Mouse (Mus musculus): ENCODE results near the gene Paxx. TPM values are rescaled to one million over a fixed set of nuclear protein-coding genes. Genes with fewer than 3 reads are reported as not detected.
A peak's percentile ranks its signal among the peaks of the same experiment; 100 is the strongest.
"Not testable (repeated sequence)": the region's sequence is repeated elsewhere in the genome, so short reads cannot be mapped to it uniquely, and the experiment has no call there.

The Paxx gene
- polyA plus RNA-seq, 1 experiment from 2014 or later: 17.4 TPM

- H3K4me1 ChIP-seq: peaks cover 48% of the 10 kb centered on the region
- no peak overlapping the region; the same call in 1 of the 2 replicates for H3K27ac ChIP-seq (replicated peaks)
- peaks cover 24% of the 10 kb centered on the region for H3K36me3 ChIP-seq
- no peak for DNase-seq (ENCODE audit: low spot score)
- H3K4me3 ChIP-seq: peak overlapping the region; percentile 4; the same call in 1 of the 2 replicates
- WGBS: 66% methylated on average over 17 of the region's 17 CpGs
- peaks cover 33% of the 10 kb centered on the region for H3K27me3 ChIP-seq (ENCODE audit: low read depth, poor library complexity, severe bottlenecking)
- H3K9me3 ChIP-seq (replicated peaks): no peaks in the 10 kb centered on the region
These were observed 30.3 kb downstream of the Paxx start for GRCm38 (mm10) chr2:25430395-25431233.

- WGBS: 77% methylated on average over 5 of the region's 5 CpGs
- Histone ChIP-seq H3K27ac (replicated peaks) (peak overlapping the region; percentile 91), H3K27me3 (ENCODE audit: low read depth, poor library complexity, severe bottlenecking) (peaks cover 43% of the 10 kb centered on the region)
These were observed 31.3 kb downstream of the Paxx start for GRCm38 (mm10) chr2:25429435-25430180.

GRCm38 (mm10) chr2:25428442-25429236 is 32.3 kb downstream of the Paxx start, which contains the start of gene Abca2:
Abca2 (plus strand) TSS chr2:25428703.
- H3K4me3 ChIP-seq: peak within 1 kb of the TSS; percentile 87
- no peaks in the 10 kb centered on the region for H3K9me3 ChIP-seq (replicated peaks)
- H3K4me1 ChIP-seq: peaks cover 48% of the 10 kb centered on the region
- H3K27ac ChIP-seq (replicated peaks): peak within 1 kb of the TSS; percentile 91
- H3K27me3 ChIP-seq (ENCODE audit: low read depth, poor library complexity, severe bottlenecking): peaks cover 53% of the 10 kb centered on the region
- DNase-seq (ENCODE audit: low spot score): peak; percentile 94
- H3K36me3 ChIP-seq: peaks cover 6% of the 10 kb centered on the region; the same call in 1 of the 2 replicates
- under 1% methylated on average over 89 of the region's 89 CpGs for WGBS

More at GRCm38 (mm10) chr2:25429435-25430180, 31.3 kb downstream of the Paxx start:
- H3K4me1 ChIP-seq: peaks cover 48% of the 10 kb centered on the region
- H3K9me3 ChIP-seq (replicated peaks): no peaks in the 10 kb centered on the region
- peaks cover 14% of the 10 kb centered on the region; the same call in 1 of the 2 replicates for H3K36me3 ChIP-seq
- DNase-seq (ENCODE audit: low spot score): no peak
- H3K4me3 ChIP-seq: peak overlapping the region; percentile 87

- Histone ChIP-seq H3K4me1 (peaks cover 41% of the 10 kb centered on the region), H3K27me3 (ENCODE audit: low read depth, poor library complexity, severe bottlenecking) (peaks cover 65% of the 10 kb centered on the region), H3K4me3 (no peak overlapping the region), H3K9me3 (replicated peaks) (no peaks in the 10 kb centered on the region), H3K27ac (replicated peaks) (no peak overlapping the region), H3K36me3 (no peaks in the 10 kb centered on the region)
- no peak for DNase-seq (ENCODE audit: low spot score)
- 88% methylated on average over 5 of the region's 5 CpGs for WGBS
These were observed 33.6 kb downstream of the Paxx start for GRCm38 (mm10) chr2:25427256-25427655.

GRCm38 (mm10) chr2:25426721-25427191 is 34.1 kb downstream of the Paxx start:
- Histone ChIP-seq H3K9me3 (replicated peaks) (no peaks in the 10 kb centered on the region), H3K27ac (replicated peaks) (no peak overlapping the region), H3K4me1 (peaks cover 36% of the 10 kb centered on the region), H3K4me3 (no peak overlapping the region), H3K27me3 (ENCODE audit: low read depth, poor library complexity, severe bottlenecking) (peaks cover 65% of the 10 kb centered on the region), H3K36me3 (no peaks in the 10 kb centered on the region)
- 36% methylated on average over 5 of the region's 5 CpGs for WGBS
- DNase-seq (ENCODE audit: low spot score): peak; percentile 81

- WGBS: 52% methylated on average over 27 of the region's 27 CpGs
- Histone ChIP-seq H3K9me3 (replicated peaks) (no peaks in the 10 kb centered on the region), H3K4me1 (peaks cover 23% of the 10 kb centered on the region), H3K4me3 (no peak overlapping the region), H3K27me3 (ENCODE audit: low read depth, poor library complexity, severe bottlenecking) (peaks cover 60% of the 10 kb centered on the region), H3K36me3 (no peaks in the 10 kb centered on the region), H3K27ac (replicated peaks) (no peak overlapping the region)
- no peak for DNase-seq (ENCODE audit: low spot score)
These were observed 35.4 kb downstream of the Paxx start for GRCm38 (mm10) chr2:25425481-25425880.

- WGBS: 70% methylated on average over 1 of the region's 1 CpGs
These were observed 37.3 kb downstream of the Paxx start for GRCm38 (mm10) chr2:25423626-25424025.

GRCm38 (mm10) chr2:25422587-25423410 is 38.1 kb downstream of the Paxx start, which contains the start of gene Fut7:
Fut7 (plus strand) TSS chr2:25423267.
- H3K27me3 ChIP-seq (ENCODE audit: low read depth, poor library complexity, severe bottlenecking): peaks cover 43% of the 10 kb centered on the region
- no peak for DNase-seq (ENCODE audit: low spot score)
- 72% methylated on average over 17 of the region's 17 CpGs for WGBS
- H3K27ac ChIP-seq (replicated peaks): no peak within 1 kb of the TSS
- H3K4me3 ChIP-seq: no peak within 1 kb of the TSS
- no peaks in the 10 kb centered on the region for H3K9me3 ChIP-seq (replicated peaks)
- no peaks in the 10 kb centered on the region for H3K4me1 ChIP-seq
- no peaks in the 10 kb centered on the region for H3K36me3 ChIP-seq

More at GRCm38 (mm10) chr2:25423626-25424025, 37.3 kb downstream of the Paxx start:
- Histone ChIP-seq H3K4me3 (no peak overlapping the region), H3K9me3 (replicated peaks) (no peaks in the 10 kb centered on the region), H3K27ac (replicated peaks) (no peak overlapping the region), H3K36me3 (no peaks in the 10 kb centered on the region), H3K4me1 (peaks cover 5% of the 10 kb centered on the region; the same call in 1 of the 2 replicates), H3K27me3 (ENCODE audit: low read depth, poor library complexity, severe bottlenecking) (peaks cover 43% of the 10 kb centered on the region)
- no peak for DNase-seq (ENCODE audit: low spot score)

GRCm38 (mm10) chr2:25421896-25422295 is 39.0 kb downstream of the Paxx start:
- no peak overlapping the region for H3K27ac ChIP-seq (replicated peaks)
- 23% methylated on average over 3 of the region's 3 CpGs for WGBS

GRCm38 (mm10) chr2:25417426-25417825 is 43.5 kb downstream of the Paxx start:
- H3K36me3 ChIP-seq: no peaks in the 10 kb centered on the region
- H3K4me3 ChIP-seq: no peak overlapping the region
- WGBS: 26% methylated on average over 3 of the region's 3 CpGs
- peaks cover 8% of the 10 kb centered on the region; the same call in 1 of the 2 replicates for H3K4me1 ChIP-seq
- no peak overlapping the region for H3K27ac ChIP-seq (replicated peaks)
- no peak for DNase-seq (ENCODE audit: low spot score)
- H3K27me3 ChIP-seq (ENCODE audit: low read depth, poor library complexity, severe bottlenecking): 0 out of 2 replicates have a peak, but pooled peaks cover under 1% of the 10 kb centered on the region
- H3K9me3 ChIP-seq (replicated peaks): no peaks in the 10 kb centered on the region

More at GRCm38 (mm10) chr2:25421896-25422295, 39.0 kb downstream of the Paxx start:
- Histone ChIP-seq H3K36me3 (no peaks in the 10 kb centered on the region), H3K4me3 (no peak overlapping the region), H3K9me3 (replicated peaks) (no peaks in the 10 kb centered on the region), H3K4me1 (peaks cover 3% of the 10 kb centered on the region; the same call in 1 of the 2 replicates), H3K27me3 (ENCODE audit: low read depth, poor library complexity, severe bottlenecking) (peaks cover 43% of the 10 kb centered on the region)
- DNase-seq (ENCODE audit: low spot score): peak; percentile 60

- not testable (repeated sequence) for H3K9me3 ChIP-seq (replicated peaks); H3K27me3 ChIP-seq (ENCODE audit: low read depth, poor library complexity, severe bottlenecking); H3K4me3 ChIP-seq; H3K4me1 ChIP-seq; DNase-seq (ENCODE audit: low spot score); H3K27ac ChIP-seq (replicated peaks)
- H3K36me3 ChIP-seq: peaks cover 14% of the 10 kb centered on the region
These were observed 47.5 kb downstream of the Paxx start for GRCm38 (mm10) chr2:25413436-25413835.

Data from midbrain, embryonic 10.5 days (tissue).